Mouse (Mus musculus): ENCODE data around the gene Fbxo17.

Fbxo17 gene

GRCm38 (mm10) chr7:28766910-28767309 is 50.3 kb downstream of the Fbxo17 start:
- no peak for DNase-seq (ENCODE audit: low read depth, low spot score)

DNA sequence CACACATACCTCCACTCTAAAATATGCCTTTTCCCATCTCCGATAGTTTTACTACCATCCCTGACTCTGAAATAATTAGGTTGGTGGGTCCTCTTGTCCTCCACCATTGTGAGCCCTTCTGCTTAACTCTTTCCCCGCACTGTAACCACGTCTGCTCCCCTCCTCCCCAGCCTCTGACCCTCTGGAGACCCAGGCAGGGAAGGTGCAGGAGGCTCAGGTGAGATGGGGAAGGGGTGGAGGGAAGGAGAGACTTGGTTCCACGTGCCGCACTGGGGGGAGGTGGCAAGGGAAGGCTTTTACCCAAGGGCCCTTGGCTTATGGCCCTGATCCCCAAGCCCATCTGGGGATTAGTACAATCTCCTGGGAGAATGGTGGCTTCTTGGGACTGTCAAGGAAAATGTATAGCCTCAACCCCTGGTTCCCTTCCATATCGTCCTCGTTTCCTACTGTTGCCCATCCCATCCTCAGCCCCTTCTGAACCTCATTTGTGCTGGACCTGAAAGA is 50.9 kb downstream of the Fbxo17 start, which contains the start of gene Nfkbib:
Nfkbib (minus strand) TSS at position 51 of the 504 bp plus-strand sequence.
- DNase-seq (ENCODE audit: low read depth, low spot score), result no peak

GRCm38 (mm10) chr7:28769414-28769958 is 52.9 kb downstream of the Fbxo17 start:
- DNase-seq (ENCODE audit: low read depth, low spot score), result no peak

GRCm38 (mm10) chr7:28770309-28770708 is 53.7 kb downstream of the Fbxo17 start:
- no peak for DNase-seq (ENCODE audit: low read depth, low spot score)

- no peak for DNase-seq (ENCODE audit: low read depth, low spot score)
Measured at GRCm38 (mm10) chr7:28771867-28772266, 55.3 kb downstream of the Fbxo17 start.

DNA sequence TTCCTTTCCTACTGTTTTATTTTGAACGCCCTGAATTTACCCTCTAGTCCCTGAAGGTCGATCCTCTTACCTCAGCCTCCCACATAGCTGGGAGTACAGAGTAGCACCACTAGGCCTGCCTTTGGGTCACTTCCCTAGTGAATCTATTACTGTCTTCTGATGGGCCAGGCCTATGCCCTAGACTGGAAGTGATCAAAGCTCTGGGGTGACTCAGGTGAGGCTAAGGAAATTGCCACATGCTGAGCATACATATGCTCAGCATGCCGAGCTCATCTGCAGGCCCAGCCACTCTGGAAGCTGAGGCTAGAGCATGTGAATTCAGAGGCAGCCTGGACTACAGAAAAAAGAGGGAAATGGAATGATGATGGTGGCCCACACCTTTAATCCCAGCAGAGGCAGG is 56.6 kb downstream of the Fbxo17 start:
- DNase-seq (ENCODE audit: low read depth, low spot score), result no peak

DNA sequence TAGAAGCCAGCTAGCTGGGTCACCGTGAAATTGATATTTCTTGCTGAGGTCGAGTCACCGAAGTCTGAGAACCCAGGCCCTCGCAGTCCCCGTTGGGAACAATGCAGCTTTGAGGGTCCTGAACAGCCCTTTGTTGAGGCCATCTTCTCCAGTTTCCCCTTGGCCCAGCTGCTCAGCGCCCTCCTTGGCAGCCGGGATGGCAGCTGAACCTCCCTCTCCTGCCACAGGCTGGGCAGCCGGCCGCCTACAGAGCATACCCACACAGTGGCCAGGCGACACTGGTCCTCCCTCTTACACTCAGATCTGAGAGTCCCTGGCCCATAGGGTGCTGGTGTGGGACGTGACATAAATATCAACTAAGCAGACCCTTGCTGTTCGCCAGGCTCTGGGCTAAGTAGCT is 57.6 kb downstream of the Fbxo17 start:
- no peak for DNase-seq (ENCODE audit: low read depth, low spot score)

DNA sequence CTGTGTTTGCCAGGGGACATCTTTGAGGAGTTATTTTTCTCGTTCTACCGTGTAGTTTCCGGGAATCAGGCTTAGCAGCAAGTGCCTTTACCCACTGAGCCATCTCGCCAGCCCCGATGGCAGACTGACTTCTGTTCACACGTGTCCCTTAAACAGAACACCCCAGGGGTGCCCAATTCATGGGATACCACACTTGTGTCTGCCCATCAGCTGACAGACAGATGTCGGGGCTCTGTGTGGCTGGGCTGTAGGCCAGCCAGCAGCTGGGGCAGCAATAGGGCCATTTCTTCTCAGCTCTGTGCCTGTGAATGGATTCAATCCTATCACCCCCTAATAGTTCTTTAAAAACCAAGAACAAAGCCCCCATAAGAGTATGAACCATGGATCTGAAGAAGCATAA is 58.5 kb downstream of the Fbxo17 start:
- DNase-seq (ENCODE audit: low read depth, low spot score), result no peak

GRCm38 (mm10) chr7:28778825-28779224 is 62.2 kb downstream of the Fbxo17 start:
- no peak for DNase-seq (ENCODE audit: low read depth, low spot score)

DNA sequence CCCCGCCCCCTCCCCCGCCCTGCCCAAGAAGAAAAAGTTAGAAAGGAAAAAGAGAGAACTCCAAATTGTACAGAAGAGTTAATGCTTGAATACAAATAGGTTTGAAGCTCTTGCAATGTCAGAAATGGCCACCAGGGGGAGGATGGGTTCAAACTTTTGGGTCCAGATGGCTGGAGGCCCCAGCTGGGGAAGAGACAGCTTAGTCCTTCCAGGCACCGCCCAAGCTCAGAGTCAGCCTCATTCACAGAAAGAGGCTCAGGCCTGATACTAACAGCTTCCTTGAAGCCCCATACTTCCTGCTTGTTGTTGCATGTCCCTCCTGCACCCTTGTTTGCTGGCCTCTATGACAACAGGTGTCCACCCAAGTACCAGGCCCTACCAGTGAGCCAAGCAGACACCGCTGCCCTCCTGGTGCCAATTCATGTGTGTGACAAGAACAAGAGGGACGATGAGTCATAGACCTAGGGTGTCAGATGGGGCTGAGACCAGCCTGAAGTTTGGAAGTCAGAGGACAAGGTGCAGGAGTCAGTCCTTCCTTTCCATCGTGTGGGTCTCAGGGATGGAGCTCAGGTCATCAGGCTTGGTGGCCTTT is 63.6 kb downstream of the Fbxo17 start:
- DNase-seq (ENCODE audit: low read depth, low spot score), result peak; percentile 88

GRCm38 (mm10) chr7:28780857-28781256 is 64.3 kb downstream of the Fbxo17 start:
- DNase-seq (ENCODE audit: low read depth, low spot score), result no peak

- DNase-seq (ENCODE audit: low read depth, low spot score), result no peak
Measured at GRCm38 (mm10) chr7:28781261-28781663, 64.7 kb downstream of the Fbxo17 start.

GRCm38 (mm10) chr7:28785161-28785560 is 68.6 kb downstream of the Fbxo17 start:
- no peak for DNase-seq (ENCODE audit: low read depth, low spot score)

Measured in ES-CJ7 (cell line).